Mouse (Mus musculus) G1E (cell line): ENCODE results near the gene Ubr1.

Source experiments
- CTCF ChIP-seq: IDR thresholded peaks from 2 replicates; pipeline ENCODE4 v1.5.1; 2012; ENCODE audit warnings: low read depth, low read length, inconsistent platforms, mixed read lengths
- GATA1 ChIP-seq: IDR thresholded peaks from 2 replicates; pipeline ENCODE4 v1.6.1; 2012; ENCODE audit warnings: borderline replicate concordance, low read length, inconsistent platforms, mixed read lengths

GRCm38 (mm10) chr2:120952176-120952938 lies 18.2 kb downstream of the Ubr1 start:
- TF ChIP-seq CTCF: no peak
- TF ChIP-seq GATA1: no peak
